Mouse (Mus musculus): ENCODE measurements around the gene Scamp5.

GRCm38 (mm10) chr9:57494970-57495369 lies 27.1 kb upstream of the Scamp5 start:
- TF ChIP-seq CTCF (IDR thresholded peaks at IDR 0.05; ENCODE audit: low read depth) (no peak), EP300 (IDR thresholded peaks at IDR 0.05; ENCODE audit: low read depth) (no peak)
